9 mouse cellular contexts compared by ENCODE assay signal in the genomic region with DNA sequence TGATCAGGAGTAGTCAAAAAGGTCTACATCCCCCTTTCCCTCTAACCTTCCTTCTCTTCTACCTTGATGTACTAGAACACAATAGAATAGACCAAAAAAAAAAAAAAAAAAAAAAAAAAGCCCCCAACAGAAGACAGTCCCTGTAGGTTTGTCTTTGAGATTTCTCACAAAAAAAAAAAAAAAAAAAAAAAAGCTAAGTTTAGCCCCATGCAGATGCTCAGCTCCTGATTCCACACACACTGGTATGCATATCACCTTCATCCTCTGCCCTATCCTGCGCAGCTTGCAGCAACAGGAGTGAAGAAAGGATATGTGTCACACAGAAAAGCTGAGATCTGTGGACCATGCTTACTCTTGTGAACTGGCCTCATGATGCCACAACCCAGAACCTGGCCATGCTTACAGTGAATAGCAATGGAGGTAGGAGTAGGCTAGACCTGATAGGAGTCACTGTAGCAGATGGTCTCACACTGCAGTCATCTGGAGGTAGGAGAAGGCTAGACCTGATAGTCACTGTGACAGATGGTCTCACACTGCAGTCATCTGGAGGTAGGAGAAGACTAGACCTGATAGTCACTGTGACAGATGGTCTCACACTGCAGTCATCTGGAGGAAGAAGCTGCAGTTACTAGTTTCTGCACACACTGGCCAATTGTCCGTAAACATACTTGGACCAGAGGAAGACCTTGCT. TPM values are rescaled to one million over a fixed set of nuclear protein-coding genes. Genes with fewer than 3 reads are reported as not detected.
DNase-seq lines count a peak whose midpoint lies in the region; ATAC-seq lines count a peak whose summit lies in the region.
"Had no signal": no experiment of that assay in that cellular context is flagged by ENCODE, and none has a peak within 500 bp of the region (broad histone marks: within the 10 kb centered on the region; RNA-seq: fewer than 3 reads in every experiment).

No protein-coding gene starts in this region.

- peak overlapping the region; percentile 71; the same call in 1 of the 2 replicates for H3K4me2 ChIP-seq in lung, embryonic 15.5 days
- peak overlapping the region; percentile 65; the same call in 1 of the 2 replicates for H3K4me2 ChIP-seq in midbrain, embryonic 14.5 days (ENCODE audit: low read length)

- 0 out of 2 replicates have a peak, but pooled peaks cover under 1% of the 10 kb centered on the region for H3K36me3 ChIP-seq in lung, embryonic 15.5 days
- peaks cover 10% of the 10 kb centered on the region for H3K36me3 ChIP-seq in erythroblast, embryonic 14.5 days (ENCODE audit: control insufficient read depth)
- H3K36me3 ChIP-seq in midbrain, embryonic 14.5 days (ENCODE audit: control insufficient read depth, insufficient read depth, low read length): no peaks in the 10 kb centered on the region

- 93% methylated on average over 2 of the region's 2 CpGs for WGBS in lung, embryonic 15.5 days
- 91% methylated on average over 2 of the region's 2 CpGs for WGBS in midbrain, embryonic 14.5 days

- no peak overlapping the region for H3K9ac ChIP-seq in lung, embryonic 15.5 days
- no peak overlapping the region for H3K9ac ChIP-seq in midbrain, embryonic 14.5 days (replicated peaks; ENCODE audit: low read length)

- no peaks in the 10 kb centered on the region for H3K9me3 ChIP-seq in lung, embryonic 15.5 days
- H3K9me3 ChIP-seq in erythroblast, embryonic 14.5 days (ENCODE audit: control insufficient read depth, low read length): no peaks in the 10 kb centered on the region
- H3K9me3 ChIP-seq in midbrain, embryonic 14.5 days (ENCODE audit: control insufficient read depth, low read length): no peaks in the 10 kb centered on the region

- DNase-seq in CD4-positive, CD25-positive, alpha-beta regulatory T cell, adult 2 months (ENCODE audit: low read depth, low spot score): peak; percentile 12
- DNase-seq in lung, postnatal 25 days (ENCODE audit: low spot score): no peak
- no peak for DNase-seq in midbrain, embryonic 14.5 days
- DNase-seq in embryo, embryonic 9.5 days (ENCODE audit: extremely low spot score): no peak
- DNase-seq in layer of hippocampus, adult 9-11 months: no peak
- DNase-seq: heart, adult 2 months had no signal

- no peak overlapping the region for H3K4me3 ChIP-seq in lung, embryonic 15.5 days
- H3K4me3 ChIP-seq in erythroblast, embryonic 14.5 days (replicated peaks): peak overlapping the region; percentile 99
- no peak overlapping the region for H3K4me3 ChIP-seq in midbrain, embryonic 14.5 days (replicated peaks; ENCODE audit: low read depth, low read length)

- peaks cover 20% of the 10 kb centered on the region for H3K4me1 ChIP-seq in lung, embryonic 15.5 days
- peaks cover 74% of the 10 kb centered on the region for H3K4me1 ChIP-seq in erythroblast, embryonic 14.5 days (ENCODE audit: control insufficient read depth)
- H3K4me1 ChIP-seq in midbrain, embryonic 14.5 days (ENCODE audit: control insufficient read depth, insufficient read depth, low read length): peaks cover 31% of the 10 kb centered on the region

- H3K27me3 ChIP-seq in lung, embryonic 15.5 days: no peaks in the 10 kb centered on the region
- H3K27me3 ChIP-seq in erythroblast, embryonic 14.5 days (ENCODE audit: control insufficient read depth): no peaks in the 10 kb centered on the region
- no peaks in the 10 kb centered on the region for H3K27me3 ChIP-seq in midbrain, embryonic 14.5 days (ENCODE audit: control insufficient read depth, insufficient read depth, low read length)

- H3K27ac ChIP-seq in lung, embryonic 15.5 days: no peak overlapping the region
- H3K27ac ChIP-seq in midbrain, embryonic 14.5 days (replicated peaks; ENCODE audit: low read depth, low read length): 0 out of 2 replicates have a peak overlapping the region, but pooled peaks have one; percentile 99

- no peak for ATAC-seq in CD4-positive, CD25-positive, alpha-beta regulatory T cell, adult 4 months
- ATAC-seq in lung, embryonic 15.5 days (ENCODE audit: borderline replicate concordance, extremely low read depth, low FRiP score, low TSS enrichment): no peak
- no peak for ATAC-seq in midbrain, embryonic 14.5 days (ENCODE audit: low FRiP score, low TSS enrichment)

RNA-seq across cellular contexts. Expression of gene March6, which starts 1.6 kb away (rescaled TPM):
- polyA plus RNA-seq in CD4-positive, CD25-positive, alpha-beta regulatory T cell, adult 4 months (2017; shearing (Covaris generic)): 10 to 100 TPM; 24.4 to 26.2 TPM
- polyA plus RNA-seq in lung, embryonic 15.5 days (2015; fragmentation: Nextera tagmentation; extraction: Ambion mirVana): 24.1 and 27.3 TPM in 2 replicates
- 2.0 and 2.7 TPM in 2 replicates for polyA plus RNA-seq in erythroblast, embryonic 14.5 days (2012)
- polyA plus RNA-seq in midbrain, embryonic 14.5 days (2014; fragmentation: Nextera tagmentation; extraction: Ambion mirVana): 87.2 and 117 TPM in 2 replicates

RNA-seq across cellular contexts. Expression of gene Cmbl, which starts 32.7 kb away (rescaled TPM):
- polyA plus RNA-seq in CD4-positive, CD25-positive, alpha-beta regulatory T cell, adult 4 months (2017; shearing (Covaris generic)): not detected
- polyA plus RNA-seq in lung, embryonic 15.5 days (2015; fragmentation: Nextera tagmentation; extraction: Ambion mirVana): 6.4 and 6.8 TPM in 2 replicates
- not detected in 2 replicates for polyA plus RNA-seq in erythroblast, embryonic 14.5 days (2012)
- polyA plus RNA-seq in midbrain, embryonic 14.5 days (2014; fragmentation: Nextera tagmentation; extraction: Ambion mirVana): 3.6 and 5.4 TPM in 2 replicates
